Mouse (Mus musculus): ENCODE measurements around the gene Olfr98. TPM values are rescaled to one million over a fixed set of nuclear protein-coding genes. Genes with fewer than 3 reads are reported as not detected.
A peak's percentile ranks its signal among the peaks of the same experiment; 100 is the strongest.
"Not testable (repeated sequence)": the region's sequence is repeated elsewhere in the genome, so short reads cannot be mapped to it uniquely, and the experiment has no call there.

Gene Olfr98
- total RNA-seq, 2 experiments from 2014 or later, result not detected

DNA sequence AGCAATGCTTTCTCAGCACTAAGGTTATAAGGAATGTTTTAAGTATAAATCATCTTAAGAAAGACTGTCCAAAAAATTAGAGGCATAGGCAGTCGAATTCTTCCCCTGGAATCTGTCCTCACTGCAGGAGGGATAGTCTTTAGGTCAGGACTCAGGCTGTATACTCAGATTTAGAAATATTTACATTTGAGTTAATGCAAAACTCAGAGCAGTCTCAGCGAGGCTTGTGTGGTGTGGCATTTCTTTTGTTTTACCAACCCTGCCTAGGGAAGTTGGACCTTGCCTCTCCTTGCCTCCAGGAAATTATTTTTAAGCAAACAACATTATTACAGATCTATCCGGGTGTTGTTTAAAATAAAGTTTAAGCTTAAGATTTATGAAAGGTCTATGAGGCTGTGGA, 21.4 kb downstream of the Olfr98 start:
- Histone ChIP-seq H3K27ac (no peak overlapping the region), H3K4me3 (no peak overlapping the region)
- TF ChIP-seq CTCF (conservative IDR thresholded peaks at IDR 0.05), result no peak
- DNase-seq (ENCODE audit: low spot score in 2 of 2), result no peak

DNA sequence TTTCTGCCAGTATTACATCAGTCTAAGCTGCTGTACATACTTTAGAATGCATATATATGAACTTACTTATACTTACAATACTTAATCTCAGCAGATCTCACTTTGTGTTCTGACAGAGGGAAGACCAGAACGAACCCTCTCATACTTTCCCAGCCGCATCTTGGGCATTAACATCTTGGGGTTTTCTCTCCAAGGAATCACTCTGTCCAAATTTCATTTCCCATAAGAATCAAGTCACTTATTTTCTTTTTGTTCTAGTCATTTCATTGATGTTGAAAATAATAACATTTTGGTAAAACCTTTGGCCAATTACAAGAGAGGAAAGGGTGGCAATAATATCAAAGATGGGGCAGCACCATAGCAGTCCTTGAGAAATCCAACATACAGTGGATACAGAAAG, 26.3 kb downstream of the Olfr98 start, which contains the start of gene Olfr97:
Olfr97 (minus strand) TSS at position 101 of the 400 bp plus-strand sequence.
- not testable (repeated sequence) for DNase-seq (ENCODE audit: low spot score in 2 of 2); H3K4me3 ChIP-seq; H3K27ac ChIP-seq

DNA sequence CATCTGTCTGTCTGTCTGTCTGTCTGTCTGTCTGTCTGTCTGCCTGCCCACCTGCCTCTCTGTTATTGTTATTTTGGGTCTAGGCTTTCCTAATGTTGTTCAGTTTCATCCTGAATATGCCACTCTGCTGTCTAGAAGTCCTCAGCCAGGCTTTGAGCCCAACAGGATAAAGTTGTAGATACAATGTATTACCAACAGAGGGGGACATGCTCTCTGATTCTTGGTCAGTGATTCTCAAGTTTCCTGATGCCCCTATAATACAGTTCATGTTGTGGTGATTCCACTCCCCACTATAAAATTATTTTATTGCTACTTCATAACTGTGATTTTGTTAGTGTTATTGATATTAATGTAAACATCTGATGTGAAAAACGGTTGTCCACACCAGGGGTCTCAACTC, 41.7 kb downstream of the Olfr98 start:
- peak; percentile 63 for TF ChIP-seq CTCF (conservative IDR thresholded peaks at IDR 0.05)
- H3K27ac ChIP-seq, result no peak overlapping the region
- DNase-seq (ENCODE audit: low spot score in 2 of 2), result no peak
- H3K4me3 ChIP-seq, result no peak overlapping the region

DNA sequence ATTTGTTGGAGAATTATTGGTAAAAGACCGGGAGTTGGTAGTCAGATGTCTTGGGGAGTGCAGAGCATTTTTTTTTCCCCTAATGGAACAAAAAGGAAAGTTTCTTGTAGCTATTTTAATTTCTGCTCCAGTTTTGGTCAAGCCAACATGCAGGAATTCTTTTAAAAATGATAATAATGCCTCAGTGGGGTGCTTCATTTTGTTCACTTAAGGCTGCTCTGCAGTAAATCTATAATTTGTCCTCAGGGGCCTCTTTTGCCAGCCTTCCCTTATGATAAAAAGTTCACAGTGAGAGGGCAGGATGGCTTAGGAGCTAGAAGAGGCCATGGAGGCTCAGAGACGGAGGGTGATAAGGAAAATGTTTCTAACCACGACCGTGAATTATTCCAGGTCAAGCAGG, 43.7 kb downstream of the Olfr98 start, which contains the start of gene Olfr96:
Olfr96 (plus strand) TSS at position 301 of the 400 bp plus-strand sequence.
- no peak for DNase-seq (ENCODE audit: low spot score in 2 of 2)
- H3K4me3 ChIP-seq, result no peak within 1 kb of the TSS
- no peak for TF ChIP-seq CTCF (conservative IDR thresholded peaks at IDR 0.05)
- H3K27ac ChIP-seq, result no peak within 1 kb of the TSS

DNA sequence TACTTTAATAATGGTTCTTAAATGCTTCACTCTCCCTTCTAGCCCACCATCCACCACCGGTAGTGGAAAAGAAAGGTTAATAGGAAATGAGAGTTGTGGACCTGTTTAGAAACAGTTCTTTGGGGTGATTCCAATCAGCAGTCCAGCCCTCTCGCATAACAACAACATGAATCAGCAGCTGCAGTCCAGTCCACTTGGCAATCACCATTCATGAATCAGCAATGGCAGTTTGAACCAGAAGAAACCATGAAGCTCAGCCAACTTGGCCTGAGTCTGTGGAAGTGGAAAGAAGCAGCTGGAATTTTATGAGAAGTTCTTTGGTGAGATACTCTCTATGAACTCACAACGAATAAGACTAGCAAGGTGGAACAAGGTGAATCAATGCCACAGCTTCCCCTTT, 45.1 kb downstream of the Olfr98 start:
- Histone ChIP-seq H3K4me3 (no peak overlapping the region), H3K27ac (no peak overlapping the region)
- no peak for DNase-seq (ENCODE audit: low spot score in 2 of 2)
- no peak for TF ChIP-seq CTCF (conservative IDR thresholded peaks at IDR 0.05)

DNA sequence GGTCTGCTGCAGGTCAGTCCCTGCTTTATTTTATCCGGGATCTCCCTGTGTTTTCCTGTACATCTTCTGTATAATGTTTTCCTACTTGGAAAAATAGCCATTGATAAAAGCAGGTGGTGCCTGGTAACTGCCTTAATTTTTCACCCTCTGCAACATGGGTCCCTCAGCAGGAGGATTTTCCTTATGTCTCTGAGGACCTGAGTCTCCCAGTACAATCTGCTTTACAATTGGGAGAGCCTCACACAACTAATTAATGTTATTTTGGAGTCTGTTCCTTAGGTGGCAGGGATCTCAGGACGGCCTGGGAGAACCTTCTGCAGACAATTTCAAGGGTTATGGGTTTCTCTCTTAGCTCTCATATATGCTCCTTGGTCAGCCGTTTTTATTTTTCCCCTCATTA, 50.5 kb downstream of the Olfr98 start, which contains the start of gene Olfr95:
Olfr95 (minus strand) TSS at position 101 of the 400 bp plus-strand sequence.
- no peak within 1 kb of the TSS for H3K4me3 ChIP-seq
- TF ChIP-seq CTCF (conservative IDR thresholded peaks at IDR 0.05), result no peak
- DNase-seq (ENCODE audit: low spot score in 2 of 2), result no peak
- H3K27ac ChIP-seq, result no peak within 1 kb of the TSS

Other genes starting within 250 kb of the Olfr98 start
- gene Mog, start 240.4 kb downstream of the Olfr98 start, total RNA-seq (2021), result 10 to 100 TPM; 42.6 to 45.6 TPM
- gene Gabbr1, start 217.8 kb downstream of the Olfr98 start, total RNA-seq (2021), result 100 to 1,000 TPM; 682 to 738 TPM
- gene Olfr90, start 175.2 kb downstream of the Olfr98 start, total RNA-seq (2021), result not detected
- gene Olfr91, start 165.5 kb downstream of the Olfr98 start, total RNA-seq (2021), result not detected
- not detected for gene Olfr92, start 143.7 kb downstream of the Olfr98 start, total RNA-seq (2021)
- not detected for gene Olfr93, start 102.3 kb downstream of the Olfr98 start, total RNA-seq (2021)
- not detected for gene Ubd, start 69.9 kb downstream of the Olfr98 start, total RNA-seq (2021)
- gene Olfr94, start 62.8 kb downstream of the Olfr98 start, total RNA-seq (2021), result not detected
- gene Olfr95, start 50.6 kb downstream of the Olfr98 start, total RNA-seq (2021), result not detected
- gene Olfr96, start 43.6 kb downstream of the Olfr98 start, total RNA-seq (2021), result not detected
- gene Olfr97, start 26.4 kb downstream of the Olfr98 start, total RNA-seq (2021), result not detected
- 1 to 10 TPM; 2.4 to 3.4 TPM for gene H2-M3, start 6.5 kb upstream of the Olfr98 start, total RNA-seq (2021)
- not detected for gene Olfr99, start 19.7 kb upstream of the Olfr98 start, total RNA-seq (2021)
- not detected for gene Olfr101, start 40.6 kb upstream of the Olfr98 start, total RNA-seq (2021)
- gene Olfr102, start 53.3 kb upstream of the Olfr98 start, total RNA-seq (2021), result not detected
- gene Olfr103, start 75.9 kb upstream of the Olfr98 start, total RNA-seq (2021), result not detected
- not detected for gene Olfr104-ps, start 95.8 kb upstream of the Olfr98 start, total RNA-seq (2021)
- not detected for gene Olfr105-ps, start 115.3 kb upstream of the Olfr98 start, total RNA-seq (2021)
- gene Olfr106-ps, start 126.6 kb upstream of the Olfr98 start, total RNA-seq (2021), result not detected
- gene Olfr107, start 135.5 kb upstream of the Olfr98 start, total RNA-seq (2021), result not detected
- gene Olfr108, start 181.7 kb upstream of the Olfr98 start, total RNA-seq (2021), result not detected
- gene Olfr109, start 195.2 kb upstream of the Olfr98 start, total RNA-seq (2021), result not detected
- not detected for gene H2-M2, start 219.8 kb upstream of the Olfr98 start, total RNA-seq (2021)
- gene Olfr110, start 228.7 kb upstream of the Olfr98 start, total RNA-seq (2021), result not detected
- not detected for gene Olfr111, start 244.3 kb upstream of the Olfr98 start, total RNA-seq (2021)

Data from layer of hippocampus, adult 2 months (tissue).